Mouse (Mus musculus) thymus, adult 2 months (tissue): ENCODE results near the gene Rtn4r. TPM values are rescaled to one million over a fixed set of nuclear protein-coding genes. Genes with fewer than 3 reads are reported as not detected.

Experiments used
- DNase-seq: peaks from one replicate; pipeline ENCODE4 v3.0.0; 2021
- H3K27ac ChIP-seq: fragments of 200-500 bp; 2 replicates; pipeline ENCODE4 v1.5.1; 2012; ENCODE audit warnings: low read length, control low read depth; ENCODE audit not compliant: control insufficient read depth, insufficient read depth
- H3K27me3 ChIP-seq: fragments of 200-500 bp; 2 replicates; pipeline ENCODE4 v1.6.1; 2012; ENCODE audit warnings: mild to moderate bottlenecking, low read length, moderate library complexity, mixed read lengths; ENCODE audit not compliant: control insufficient read depth, insufficient read depth
- H3K36me3 ChIP-seq: fragments of 200-500 bp; 2 replicates; pipeline ENCODE4 v1.6.1; 2012; ENCODE audit warnings: mild to moderate bottlenecking, low read length, moderate library complexity; ENCODE audit not compliant: control insufficient read depth, insufficient read depth
- H3K4me1 ChIP-seq: fragments of 200-500 bp; replicated peaks from 2 replicates; pipeline ENCODE4 v1.6.1; 2012; ENCODE audit warnings: low read length; ENCODE audit not compliant: control insufficient read depth, insufficient read depth
- H3K4me3 ChIP-seq: fragments of 200-500 bp; 2 replicates; pipeline ENCODE4 v1.5.1; 2012; ENCODE audit warnings: mild to moderate bottlenecking, low read length, control low read depth, moderate library complexity; ENCODE audit not compliant: control insufficient read depth, insufficient read depth
- CTCF ChIP-seq: fragments of 200-500 bp; IDR thresholded peaks from 2 replicates; pipeline ENCODE4 v1.5.1; 2012; ENCODE audit warnings: mild to moderate bottlenecking, control low read depth, low read length, moderate library complexity, borderline replicate concordance; ENCODE audit not compliant: control insufficient read depth, poor library complexity, insufficient read depth; ENCODE audit errors: extremely low read depth
- POLR2A ChIP-seq: fragments of 200-500 bp; IDR thresholded peaks from 2 replicates; pipeline ENCODE4 v1.6.1; 2012; ENCODE audit warnings: mild to moderate bottlenecking, low read length, control low read depth, moderate library complexity; ENCODE audit not compliant: control insufficient read depth, poor library complexity, insufficient read depth; ENCODE audit errors: extremely low read depth
- WGBS: fragments of 180-500 bp; shearing (Covaris S2); methylation state at CpG from one replicate; pipeline ENCODE4 v1.1.7; 2018; 5-methylcytosine and 5-hydroxymethylcytosine counted together
- polyA plus RNA-seq: library from polyadenylated mRNA; depleted of rRNA; stranded (reverse); fragments of >200 nt; gene quantifications from 2 replicates; pipeline ENCODE4 v1.2.3, GENCODE M21; 2012

Rtn4r gene
- polyA plus RNA-seq, 1 experiment = 6.6 TPM

DNA sequence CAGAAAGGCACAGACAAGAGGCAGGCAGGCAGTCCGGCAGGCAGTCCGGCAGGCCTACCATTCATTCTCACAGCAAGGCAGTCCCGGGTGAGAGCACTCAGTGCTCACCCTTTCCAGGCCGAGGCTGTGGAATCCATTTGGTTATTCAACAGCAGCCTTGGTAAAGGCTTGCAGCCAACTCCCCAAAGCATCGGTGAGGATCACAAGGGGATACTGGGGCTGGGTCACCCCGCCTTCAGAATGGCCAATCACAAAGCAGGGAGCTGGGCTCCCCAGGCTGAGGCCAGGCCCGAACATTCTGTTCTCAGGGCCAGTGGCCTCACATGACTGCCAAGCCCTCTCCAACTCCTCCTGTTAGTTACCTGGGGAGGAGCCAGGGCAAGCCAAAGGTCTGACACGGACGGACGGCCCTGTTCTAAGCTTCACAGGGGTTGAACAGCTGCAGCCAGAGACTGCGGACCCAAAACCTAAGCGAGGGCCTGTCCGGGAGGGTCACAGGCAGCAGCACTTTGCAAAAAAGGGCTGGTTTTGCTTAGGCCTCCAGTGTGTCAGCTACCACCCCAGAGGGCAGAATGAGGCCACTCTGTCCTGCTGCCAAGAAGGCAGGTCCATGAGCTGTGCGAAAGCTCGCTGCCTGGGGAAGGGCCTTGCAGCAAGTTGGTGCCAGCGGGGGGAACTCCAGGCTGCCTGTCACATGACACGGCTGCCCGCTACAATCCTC is 44.1 kb upstream of the Rtn4r start:
- 95% methylated on average over 18 of the region's 18 CpGs for WGBS
- peaks cover 29% of the 10 kb centered on the region for H3K4me1 ChIP-seq
- no peak overlapping the region for H3K27ac ChIP-seq
- H3K4me3 ChIP-seq = no peak overlapping the region
- no peaks in the 10 kb centered on the region for H3K27me3 ChIP-seq
- DNase-seq = no peak
- no peaks in the 10 kb centered on the region for H3K36me3 ChIP-seq
- TF ChIP-seq POLR2A (no peak), CTCF (no peak)

DNA sequence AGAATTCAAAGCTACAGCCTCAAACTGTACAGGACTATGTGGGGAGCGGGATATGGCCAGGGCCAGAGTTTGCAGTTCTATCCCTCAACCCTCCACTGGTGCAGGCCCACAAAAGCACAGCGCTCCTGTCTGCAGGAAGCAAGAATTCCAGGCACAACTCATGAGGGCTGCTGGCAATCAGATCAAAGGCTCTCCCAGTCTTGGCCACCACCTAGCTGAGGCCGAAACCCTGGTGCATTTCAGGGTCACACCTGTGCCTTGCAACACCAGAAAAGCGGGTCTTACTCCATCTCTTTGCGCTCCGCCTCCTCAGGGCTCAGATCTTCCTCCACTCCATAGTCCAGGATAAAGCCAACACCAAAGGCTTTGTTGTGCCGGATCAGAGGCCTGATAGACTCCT is 43.2 kb upstream of the Rtn4r start:
- H3K27ac ChIP-seq = no peak overlapping the region
- 97% methylated on average over 7 of the region's 7 CpGs for WGBS
- H3K27me3 ChIP-seq = no peaks in the 10 kb centered on the region
- DNase-seq = no peak
- no peaks in the 10 kb centered on the region for H3K36me3 ChIP-seq
- peaks cover 35% of the 10 kb centered on the region for H3K4me1 ChIP-seq
- TF ChIP-seq POLR2A (no peak), CTCF (no peak)
- H3K4me3 ChIP-seq = no peak overlapping the region

DNA sequence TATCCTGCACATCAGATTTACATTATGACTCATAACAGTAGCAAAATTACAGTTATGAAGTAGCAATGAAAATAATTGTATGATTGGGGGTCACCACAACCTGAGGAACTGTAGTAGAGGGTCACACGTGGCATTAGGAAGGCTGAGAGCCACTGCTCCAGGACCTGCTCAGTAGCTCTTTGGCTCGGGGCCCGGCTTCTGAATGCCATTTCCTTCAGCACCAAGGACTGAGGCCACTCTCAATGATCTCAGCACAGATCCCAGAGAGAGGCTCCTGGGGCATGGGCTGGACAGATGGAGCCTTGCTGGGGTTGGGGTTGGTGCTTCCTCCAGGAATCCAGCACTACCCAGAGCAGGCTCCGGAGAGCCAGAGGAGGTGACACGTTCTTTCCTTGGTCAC is 40.3 kb upstream of the Rtn4r start:
- H3K27me3 ChIP-seq = no peaks in the 10 kb centered on the region
- H3K4me1 ChIP-seq = peaks cover 22% of the 10 kb centered on the region
- no peak for TF ChIP-seq POLR2A
- TF ChIP-seq CTCF = no peak
- H3K36me3 ChIP-seq = no peaks in the 10 kb centered on the region
- WGBS = 95% methylated on average over 5 of the region's 5 CpGs
- no peak for DNase-seq
- no peak overlapping the region for H3K27ac ChIP-seq
- no peak overlapping the region for H3K4me3 ChIP-seq

DNA sequence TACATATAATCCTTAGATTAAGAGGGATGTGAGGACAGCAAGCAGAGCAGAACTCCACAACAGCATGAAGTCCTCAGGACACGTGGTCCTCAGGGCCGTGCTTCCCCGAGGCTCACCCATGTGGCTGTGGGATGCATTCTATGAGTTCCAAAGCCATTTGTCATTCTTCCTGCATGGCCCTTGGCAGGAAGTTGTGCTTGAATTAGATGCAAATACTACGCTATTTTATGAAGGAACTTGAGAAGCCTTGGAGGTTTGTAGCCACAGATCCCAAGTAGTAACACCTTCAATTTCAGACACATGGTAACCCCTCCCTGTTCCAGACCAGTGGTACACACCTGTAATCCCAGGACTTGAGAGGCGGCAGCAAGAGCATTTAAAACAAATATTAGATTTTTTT is 31.1 kb upstream of the Rtn4r start:
- Histone ChIP-seq H3K4me1 (peaks cover 2% of the 10 kb centered on the region; the same call in 1 of the 2 replicates), H3K36me3 (no peaks in the 10 kb centered on the region), H3K27me3 (no peaks in the 10 kb centered on the region), H3K27ac (no peak overlapping the region), H3K4me3 (no peak overlapping the region)
- 40% methylated on average over 5 of the region's 5 CpGs for WGBS
- TF ChIP-seq POLR2A (no peak), CTCF (no peak)
- DNase-seq = no peak

DNA sequence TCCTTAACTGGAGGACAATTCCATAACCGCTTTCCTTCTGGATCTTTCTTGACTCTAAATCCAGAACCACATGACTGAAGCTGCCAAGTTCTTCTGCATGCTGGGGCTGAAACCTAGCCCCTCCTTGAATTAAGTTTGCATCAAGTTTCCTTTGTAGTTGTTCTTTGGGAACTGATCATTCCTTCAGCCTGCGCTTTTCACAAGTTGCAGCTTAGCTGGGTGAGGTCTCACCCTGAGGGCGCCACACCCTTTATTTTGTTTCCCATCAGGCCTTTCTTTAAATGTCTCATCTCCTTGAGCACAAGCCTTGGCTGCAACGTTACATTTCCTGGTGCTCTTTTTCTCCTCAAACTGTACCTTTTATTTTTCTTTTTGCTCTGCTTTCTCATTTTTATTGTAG is 24.6 kb upstream of the Rtn4r start:
- Histone ChIP-seq H3K27ac (no peak overlapping the region), H3K36me3 (no peaks in the 10 kb centered on the region), H3K4me1 (peaks cover 2% of the 10 kb centered on the region; the same call in 1 of the 2 replicates), H3K27me3 (no peaks in the 10 kb centered on the region), H3K4me3 (no peak overlapping the region)
- 82% methylated on average over 4 of the region's 4 CpGs for WGBS
- TF ChIP-seq POLR2A = no peak
- no peak for TF ChIP-seq CTCF
- no peak for DNase-seq

DNA sequence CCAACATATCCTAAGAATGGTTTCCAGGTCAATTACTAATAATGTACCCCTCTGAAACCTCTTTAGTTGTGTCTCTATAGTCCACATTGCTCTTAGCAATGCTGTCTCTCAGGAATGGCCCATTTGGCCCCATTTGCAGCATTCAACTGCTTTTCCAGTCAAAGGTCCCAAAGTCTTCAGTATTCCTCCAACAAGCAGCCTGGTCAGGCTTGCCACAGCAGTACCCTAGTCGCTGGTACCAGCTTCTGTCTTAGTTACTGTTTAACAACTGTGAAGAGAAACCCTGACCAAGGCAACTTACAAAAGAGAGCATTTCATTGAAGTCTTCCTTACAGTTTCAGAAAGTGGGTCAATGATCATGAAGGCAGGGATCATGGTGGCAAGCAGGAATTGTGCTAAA is 24.1 kb upstream of the Rtn4r start:
- 89% methylated on average over 1 of the region's 1 CpGs for WGBS

More for the DNA sequence above, 24.1 kb upstream of the Rtn4r start:
- Histone ChIP-seq H3K27ac (no peak overlapping the region), H3K4me1 (peaks cover 2% of the 10 kb centered on the region; the same call in 1 of the 2 replicates), H3K27me3 (no peaks in the 10 kb centered on the region), H3K36me3 (no peaks in the 10 kb centered on the region), H3K4me3 (no peak overlapping the region)
- TF ChIP-seq POLR2A (no peak), CTCF (no peak)
- no peak for DNase-seq
